Mouse (Mus musculus): ENCODE results near the gene Rint1.

DNA sequence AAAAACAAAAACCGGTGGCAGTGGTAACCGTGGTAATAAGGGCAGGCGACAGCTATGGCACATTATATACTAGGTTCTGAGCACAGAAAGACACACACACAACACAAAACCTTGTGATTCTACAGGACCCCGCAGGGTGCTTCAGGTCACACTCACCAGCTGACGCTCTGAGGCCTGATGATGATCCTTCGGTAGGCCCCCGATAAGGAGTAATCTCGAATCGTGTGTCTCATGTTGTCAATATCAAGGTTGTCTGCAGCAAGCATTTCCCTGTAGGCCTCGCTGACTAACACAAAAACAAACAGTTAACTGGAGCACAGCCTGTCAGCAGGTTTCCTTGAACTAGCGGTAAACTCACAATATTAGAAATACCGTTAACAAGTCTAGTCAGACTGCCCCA lies 44.2 kb upstream of the Rint1 start:
- TF ChIP-seq CTCF (IDR thresholded peaks at IDR 0.05; ENCODE audit: low read depth) (no peak), EP300 (IDR thresholded peaks at IDR 0.05; ENCODE audit: low read depth) (no peak)

Measured in liver, embryonic 14.5 days (tissue).